Mouse (Mus musculus): Measurements from ENCODE around the gene Myh3. TPM values are rescaled to one million over a fixed set of nuclear protein-coding genes. Genes with fewer than 3 reads are reported as not detected.
A peak's percentile ranks its signal among the peaks of the same experiment; 100 is the strongest.

The Myh3 gene
- total RNA-seq, 2 experiments from 2014 or later = not detected

GRCm38 (mm10) chr11:67101713-67102112 lies 23.6 kb downstream of the Myh3 start:
- peak; percentile 89 for ATAC-seq (replicated peaks; ENCODE audit: poor library complexity, severe bottlenecking)

DNA sequence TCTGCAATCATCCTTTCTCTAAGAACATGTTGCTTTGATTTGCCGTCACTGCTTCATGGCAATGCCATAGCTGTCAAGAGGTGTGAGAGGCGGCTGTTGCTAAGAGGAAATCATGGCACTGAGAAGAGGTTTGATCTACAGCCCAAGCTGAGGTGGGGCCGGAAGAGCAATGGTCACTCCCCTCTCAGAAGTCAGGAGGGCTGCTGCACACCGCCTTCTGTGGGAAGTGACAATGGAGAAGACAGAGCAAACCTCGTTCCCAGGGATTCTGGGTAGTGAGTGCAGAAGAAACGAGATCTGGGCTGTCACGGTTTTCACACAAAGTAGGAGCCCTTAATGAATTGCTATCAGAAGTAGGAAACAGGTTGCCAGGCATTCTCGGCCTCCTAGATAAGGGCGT lies 25.2 kb downstream of the Myh3 start:
- no peak for ATAC-seq (replicated peaks; ENCODE audit: poor library complexity, severe bottlenecking)

- no peak for ATAC-seq (replicated peaks; ENCODE audit: poor library complexity, severe bottlenecking)
These were observed 26.1 kb downstream of the Myh3 start for GRCm38 (mm10) chr11:67104242-67104641.

GRCm38 (mm10) chr11:67104714-67105113 lies 26.6 kb downstream of the Myh3 start:
- ATAC-seq (replicated peaks; ENCODE audit: poor library complexity, severe bottlenecking) = no peak

DNA sequence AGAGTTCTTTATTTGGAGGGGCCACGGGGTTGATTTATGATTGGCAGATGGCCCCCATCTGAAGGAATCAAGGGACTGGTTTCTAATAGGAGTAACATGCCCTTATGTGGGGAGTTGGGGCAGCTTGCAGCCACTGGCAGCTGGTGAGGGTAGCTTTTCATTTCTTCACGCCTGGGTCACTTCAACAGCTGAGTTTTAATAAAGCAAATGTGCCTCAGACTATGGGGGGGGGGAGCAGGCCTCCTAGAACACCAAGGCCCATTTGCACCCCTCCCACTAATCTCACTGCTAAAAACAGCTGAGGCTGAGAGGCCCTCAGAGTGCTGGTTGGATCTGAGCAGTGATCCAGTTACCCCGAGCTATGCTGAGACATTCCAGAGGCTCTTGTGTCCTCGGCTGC lies 27.6 kb downstream of the Myh3 start:
- ATAC-seq (replicated peaks; ENCODE audit: poor library complexity, severe bottlenecking) = no peak

- no peak for ATAC-seq (replicated peaks; ENCODE audit: poor library complexity, severe bottlenecking)
These were observed 28.9 kb downstream of the Myh3 start for GRCm38 (mm10) chr11:67106973-67107372.

- peak; percentile 53; the same call in 1 of the 2 replicates for ATAC-seq (replicated peaks; ENCODE audit: poor library complexity, severe bottlenecking)
These were observed 32.3 kb downstream of the Myh3 start for GRCm38 (mm10) chr11:67110168-67110948.

GRCm38 (mm10) chr11:67112019-67112850 lies 34.1 kb downstream of the Myh3 start:
- peak; percentile 69 for ATAC-seq (replicated peaks; ENCODE audit: poor library complexity, severe bottlenecking)

- peak; percentile 74 for ATAC-seq (replicated peaks; ENCODE audit: poor library complexity, severe bottlenecking)
These were observed 34.7 kb downstream of the Myh3 start for GRCm38 (mm10) chr11:67112851-67113202.

DNA sequence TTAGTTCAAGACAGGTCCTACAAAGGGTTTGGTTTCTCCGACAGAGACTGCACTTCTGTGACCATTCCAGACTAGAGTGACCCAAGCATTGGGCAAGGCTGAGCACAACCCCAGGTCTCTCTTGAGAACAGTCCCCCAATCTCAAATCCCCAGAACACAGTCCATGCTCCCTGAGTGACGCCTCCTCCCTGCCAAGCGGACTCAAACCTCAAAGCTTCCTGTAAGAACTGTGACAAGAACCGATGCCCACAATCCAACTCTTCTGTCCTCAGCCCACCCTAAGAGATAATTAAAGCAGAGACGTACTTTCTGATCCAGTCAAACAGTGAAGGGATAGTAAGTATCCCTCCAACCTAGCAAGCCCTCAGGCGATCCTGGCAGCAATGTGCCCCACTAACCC lies 35.3 kb downstream of the Myh3 start:
- ATAC-seq (replicated peaks; ENCODE audit: poor library complexity, severe bottlenecking) = no peak

GRCm38 (mm10) chr11:67114261-67114660 lies 36.2 kb downstream of the Myh3 start:
- no peak for ATAC-seq (replicated peaks; ENCODE audit: poor library complexity, severe bottlenecking)

GRCm38 (mm10) chr11:67114901-67115300 lies 36.8 kb downstream of the Myh3 start:
- ATAC-seq (replicated peaks; ENCODE audit: poor library complexity, severe bottlenecking) = no peak

DNA sequence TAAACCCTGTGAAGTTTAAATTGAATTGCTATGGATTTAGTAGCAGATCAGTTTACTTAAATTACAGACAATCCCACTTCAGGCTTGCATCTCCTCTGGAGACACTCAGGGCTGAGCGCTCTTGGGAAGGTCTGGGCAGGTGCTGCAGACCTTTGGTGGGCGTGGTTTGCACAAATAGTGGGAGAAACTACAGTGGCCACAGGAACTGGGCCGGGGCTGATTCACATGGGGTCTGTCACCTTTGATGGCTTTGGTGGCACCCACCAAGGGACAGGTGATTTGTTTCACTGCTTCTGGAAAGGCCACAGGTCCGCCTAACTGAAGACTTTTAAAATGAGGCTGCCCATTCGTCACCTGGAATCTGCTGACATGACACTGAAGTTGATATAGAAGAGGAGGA lies 38.6 kb downstream of the Myh3 start:
- ATAC-seq (replicated peaks; ENCODE audit: poor library complexity, severe bottlenecking) = no peak

DNA sequence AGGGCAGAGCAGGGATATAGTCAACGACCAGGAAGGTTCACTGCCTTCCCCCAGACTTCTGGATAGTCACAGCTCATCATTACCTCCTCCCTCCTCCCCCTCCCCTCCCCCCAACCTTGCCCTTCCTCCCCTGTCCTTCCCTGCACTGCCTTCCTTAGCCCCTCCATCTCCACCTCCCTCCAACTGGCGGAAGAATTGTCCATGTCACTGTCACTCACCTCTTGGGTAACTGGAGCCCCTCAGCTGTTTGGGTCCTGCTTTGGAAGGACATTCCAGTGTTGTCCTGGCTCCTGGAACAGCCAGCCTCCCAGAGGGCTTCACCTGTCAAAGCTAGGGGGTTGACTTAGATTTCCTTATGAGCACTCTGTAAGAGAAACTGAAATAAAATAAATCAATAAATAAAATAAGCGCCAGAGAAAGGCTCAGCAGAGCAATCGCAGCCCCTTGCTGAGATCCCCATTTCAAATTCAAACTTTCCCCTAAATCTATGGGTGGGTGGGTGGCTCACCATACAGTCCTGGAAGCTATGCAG lies 41.5 kb downstream of the Myh3 start:
- no peak for ATAC-seq (replicated peaks; ENCODE audit: poor library complexity, severe bottlenecking)

DNA sequence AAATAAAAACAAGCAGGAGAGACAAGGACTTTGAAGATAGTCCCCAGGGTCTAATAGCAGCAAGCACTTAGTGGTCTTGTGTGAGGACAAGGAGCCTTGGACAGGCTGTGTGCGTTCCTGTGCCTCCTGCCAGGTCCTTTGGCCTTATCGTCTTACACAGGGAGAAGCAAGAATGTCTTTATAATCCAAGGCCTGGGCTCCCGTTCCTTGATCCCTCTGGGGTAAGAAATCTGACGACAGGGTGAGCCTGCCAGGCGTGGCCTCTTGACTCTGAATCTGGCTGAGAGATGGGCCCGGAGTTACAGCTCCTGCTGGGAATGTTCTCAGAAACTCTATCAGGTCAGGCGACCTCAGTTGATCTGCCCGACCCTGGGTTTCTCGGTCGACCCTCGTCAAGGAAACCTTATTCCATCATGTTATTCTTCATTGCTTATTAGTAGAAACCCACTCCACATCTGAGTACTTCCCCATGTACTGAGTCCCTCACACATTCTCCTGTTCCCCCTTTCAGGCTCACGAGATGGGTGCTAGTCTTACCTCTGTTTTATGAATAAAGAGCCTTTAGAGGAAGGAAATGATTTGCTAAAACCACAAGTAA lies 42.7 kb downstream of the Myh3 start:
- no peak for ATAC-seq (replicated peaks; ENCODE audit: poor library complexity, severe bottlenecking)

DNA sequence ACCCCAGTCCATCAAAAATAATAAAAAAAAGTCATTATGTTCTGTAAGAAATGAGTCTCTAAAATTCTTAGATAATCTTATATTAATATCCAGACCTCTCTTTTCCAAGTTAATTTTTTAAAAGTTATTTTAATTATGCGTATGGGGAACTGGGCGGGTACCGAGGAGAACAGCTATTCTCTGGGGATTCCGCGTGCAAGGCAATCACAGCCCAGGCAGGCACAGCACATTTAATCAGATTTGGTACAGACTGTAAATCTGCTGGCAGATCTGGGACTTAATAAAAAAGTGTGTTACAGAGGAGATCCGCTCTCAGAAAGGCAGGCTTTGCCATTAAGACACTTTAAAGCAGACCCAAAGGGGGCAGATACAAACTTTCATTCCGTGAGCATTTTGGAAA lies 46.8 kb downstream of the Myh3 start:
- ATAC-seq (replicated peaks; ENCODE audit: poor library complexity, severe bottlenecking) = no peak

DNA sequence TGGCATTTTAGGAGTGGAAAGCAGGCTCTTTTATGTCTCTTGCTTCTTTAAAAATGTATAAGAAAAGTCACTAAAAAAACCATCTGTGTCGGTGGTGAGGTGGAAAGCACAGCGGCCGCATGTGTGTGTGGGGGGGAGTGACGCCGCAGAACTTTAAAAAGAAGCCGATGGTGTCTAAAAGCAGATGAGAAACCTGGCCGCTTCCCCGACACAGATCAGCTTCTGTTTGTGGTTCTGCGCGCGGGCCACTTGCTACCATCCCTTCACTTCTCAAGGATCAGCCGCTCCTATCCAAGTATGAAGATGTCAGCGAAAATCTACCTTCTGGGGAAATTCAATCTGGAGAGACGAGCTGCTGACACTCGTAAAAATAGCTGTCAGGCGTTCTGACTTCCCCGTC lies 47.3 kb downstream of the Myh3 start:
- ATAC-seq (replicated peaks; ENCODE audit: poor library complexity, severe bottlenecking) = no peak

DNA sequence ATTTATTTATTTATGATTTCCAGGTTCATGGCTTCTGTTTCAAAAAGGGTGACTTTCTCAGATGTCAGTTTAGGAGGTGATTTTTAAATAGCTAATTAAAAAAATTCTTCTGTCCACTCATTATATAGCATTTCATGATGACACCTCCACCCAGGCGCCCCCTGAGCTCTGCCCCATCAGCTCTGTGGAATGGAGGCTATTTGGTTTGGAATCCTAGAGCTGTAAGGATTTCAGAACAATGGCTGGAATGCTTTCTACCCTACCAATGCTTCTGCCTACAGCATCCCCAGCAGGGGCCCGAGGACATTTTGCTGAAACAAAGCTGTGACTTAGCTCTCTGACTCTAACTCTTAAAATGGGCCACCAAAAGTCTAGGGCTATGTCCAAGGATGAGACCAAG lies 55.4 kb downstream of the Myh3 start:
- no peak for ATAC-seq (replicated peaks; ENCODE audit: poor library complexity, severe bottlenecking)

- ATAC-seq (replicated peaks; ENCODE audit: poor library complexity, severe bottlenecking) = no peak
These were observed 56.6 kb downstream of the Myh3 start for GRCm38 (mm10) chr11:67134654-67135053.

GRCm38 (mm10) chr11:67135532-67135931 lies 57.4 kb downstream of the Myh3 start:
- ATAC-seq (replicated peaks; ENCODE audit: poor library complexity, severe bottlenecking) = no peak

DNA sequence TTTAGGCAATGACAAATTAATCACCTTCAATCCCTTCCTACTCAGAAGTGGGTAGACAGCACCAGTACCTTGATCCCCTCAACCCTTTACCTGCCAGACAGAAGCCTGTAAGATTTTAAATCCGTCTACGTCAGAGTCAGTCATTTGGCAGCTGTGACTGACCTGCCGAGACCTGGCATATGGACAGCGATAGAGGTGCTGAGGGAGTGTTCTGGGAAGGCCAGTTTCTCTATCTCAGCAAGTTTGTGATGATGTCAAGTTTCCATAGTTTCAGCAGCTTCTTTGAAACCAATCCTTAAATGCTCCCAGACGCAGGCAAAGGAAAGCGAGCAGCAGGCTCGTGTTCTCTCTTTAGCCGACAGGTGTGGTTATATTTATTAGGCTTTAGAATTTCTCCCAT lies 61.5 kb downstream of the Myh3 start:
- no peak for ATAC-seq (replicated peaks; ENCODE audit: poor library complexity, severe bottlenecking)

Data from granulocyte monocyte progenitor cell, adult 5-6 weeks (primary cell).